Mouse (Mus musculus) ES-Bruce4 (cell line): ENCODE data around the gene Fam160b1.

Source experiments
- CTCF ChIP-seq: IDR thresholded peaks from one replicate; pipeline ENCODE4 v1.8.1; 2011; ENCODE audit warnings: low read depth, low read length
- EP300 ChIP-seq: IDR thresholded peaks from 2 replicates; pipeline ENCODE4 v1.6.1; 2011; ENCODE audit warnings: low read depth, low read length; ENCODE audit not compliant: insufficient read depth
- POLR2A ChIP-seq: IDR thresholded peaks from one replicate; pipeline ENCODE4 v1.8.1; 2011; ENCODE audit warnings: low read length; ENCODE audit not compliant: insufficient read depth

DNA sequence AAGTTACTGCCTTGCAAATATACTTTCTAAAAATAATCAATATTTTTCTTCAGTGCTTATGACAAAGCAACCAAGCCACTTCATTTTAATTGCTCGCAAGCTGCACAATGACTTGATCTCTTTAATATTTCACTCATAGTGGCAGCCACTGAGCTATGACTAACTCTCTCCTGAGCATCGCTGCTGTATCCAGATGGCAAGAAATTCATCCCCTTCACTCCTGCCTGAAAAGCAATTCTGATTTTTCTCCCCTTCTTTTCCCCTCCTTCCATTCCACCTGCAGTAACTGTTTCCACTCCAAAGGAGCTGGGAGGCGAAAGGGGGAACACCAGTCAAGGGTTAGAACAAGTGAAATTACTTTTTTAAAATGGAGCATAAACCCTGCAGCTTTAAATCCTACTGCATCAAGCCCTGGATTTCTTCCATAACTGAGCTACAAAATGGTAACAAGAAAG lies 46.6 kb upstream of the Fam160b1 start:
- TF ChIP-seq CTCF = no peak
- TF ChIP-seq POLR2A = no peak
- no peak for TF ChIP-seq EP300
